Mouse (Mus musculus): ENCODE data around the gene Kif1c. TPM values are rescaled to one million over a fixed set of nuclear protein-coding genes. Genes with fewer than 3 reads are reported as not detected.
"Not testable (repeated sequence)": the region's sequence is repeated elsewhere in the genome, so short reads cannot be mapped to it uniquely, and the experiment has no call there.

Gene Kif1c
- polyA plus RNA-seq, 1 experiment from 2014 or later = 7.1 TPM

- not testable (repeated sequence) for H3K36me3 ChIP-seq (ENCODE audit: control insufficient read depth, insufficient read depth, low read length); H3K4me3 ChIP-seq (ENCODE audit: low read depth, low read length); DNase-seq (ENCODE audit: low spot score, missing footprints); H3K4me2 ChIP-seq; H3K27ac ChIP-seq (ENCODE audit: low read depth, low read length); H3K27me3 ChIP-seq (ENCODE audit: control insufficient read depth, insufficient read depth, low read length); ATAC-seq (ENCODE audit: low FRiP score); H3K4me1 ChIP-seq (ENCODE audit: control insufficient read depth, insufficient read depth, low read length); H3K9ac ChIP-seq (ENCODE audit: low read length); H3K9me3 ChIP-seq (ENCODE audit: control insufficient read depth, low read length)
- WGBS = 74% methylated on average over 3 of the region's 3 CpGs
These were observed 60.1 kb downstream of the Kif1c start for GRCm38 (mm10) chr11:70760446-70760845.

DNA sequence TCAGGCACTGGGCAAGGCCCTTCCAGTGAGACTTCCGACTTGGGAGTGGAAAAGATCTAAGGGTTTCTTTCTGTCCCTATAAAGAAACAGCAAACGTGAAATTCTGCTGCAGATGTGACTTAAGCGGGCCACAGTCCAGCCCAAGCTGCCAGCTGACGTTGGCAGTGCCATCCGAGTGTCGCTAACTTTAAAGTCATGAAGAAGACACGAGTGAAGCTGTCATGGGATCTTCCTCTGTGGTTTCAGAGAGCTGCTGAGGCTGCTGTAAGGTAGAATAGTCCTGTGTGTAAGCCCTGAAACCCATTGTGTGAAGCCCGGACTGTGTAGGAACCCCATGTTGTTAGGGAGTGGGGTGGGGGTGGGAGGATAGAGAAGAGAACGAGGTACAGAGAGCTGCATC, 62.3 kb downstream of the Kif1c start:
- WGBS = 85% methylated on average over 9 of the region's 9 CpGs
- H3K27me3 ChIP-seq (ENCODE audit: control insufficient read depth, insufficient read depth, low read length) = no peaks in the 10 kb centered on the region
- no peak for DNase-seq (ENCODE audit: low spot score, missing footprints)
- no peaks in the 10 kb centered on the region for H3K9me3 ChIP-seq (ENCODE audit: control insufficient read depth, low read length)
- H3K4me1 ChIP-seq (ENCODE audit: control insufficient read depth, insufficient read depth, low read length) = peaks cover 9% of the 10 kb centered on the region; the same call in 1 of the 2 replicates
- H3K4me2 ChIP-seq = no peak overlapping the region
- H3K4me3 ChIP-seq (ENCODE audit: low read depth, low read length) = no peak overlapping the region
- no peak for ATAC-seq (ENCODE audit: low FRiP score)
- no peak overlapping the region for H3K9ac ChIP-seq (ENCODE audit: low read length)
- no peak overlapping the region for H3K27ac ChIP-seq (ENCODE audit: low read depth, low read length)
- H3K36me3 ChIP-seq (ENCODE audit: control insufficient read depth, insufficient read depth, low read length) = no peaks in the 10 kb centered on the region

GRCm38 (mm10) chr11:70763582-70763935, 63.2 kb downstream of the Kif1c start:
- no peaks in the 10 kb centered on the region for H3K36me3 ChIP-seq (ENCODE audit: control insufficient read depth, insufficient read depth, low read length)

GRCm38 (mm10) chr11:70763936-70764808, 63.8 kb downstream of the Kif1c start, which contains the start of gene Zfp3:
Gene Zfp3, plus strand, starts transcription at chr11:70764209.
- H3K27me3 ChIP-seq (ENCODE audit: control insufficient read depth, insufficient read depth, low read length) = no peaks in the 10 kb centered on the region
- DNase-seq (ENCODE audit: low spot score, missing footprints) (peak; percentile 97), ATAC-seq (ENCODE audit: low FRiP score) (peak; percentile 84)
- peak within 1 kb of the TSS; percentile 84 for H3K9ac ChIP-seq (ENCODE audit: low read length)
- no peaks in the 10 kb centered on the region for H3K9me3 ChIP-seq (ENCODE audit: control insufficient read depth, low read length)
- peak within 1 kb of the TSS; percentile 73 for H3K4me3 ChIP-seq (ENCODE audit: low read depth, low read length)
- peak within 1 kb of the TSS; percentile 55 for H3K4me2 ChIP-seq
- H3K27ac ChIP-seq (ENCODE audit: low read depth, low read length) = peak within 1 kb of the TSS; percentile 50
- no peaks in the 10 kb centered on the region for H3K36me3 ChIP-seq (ENCODE audit: control insufficient read depth, insufficient read depth, low read length)
- peaks cover 9% of the 10 kb centered on the region; the same call in 1 of the 2 replicates for H3K4me1 ChIP-seq (ENCODE audit: control insufficient read depth, insufficient read depth, low read length)
- under 1% methylated on average over 76 of the region's 78 CpGs for WGBS

More at GRCm38 (mm10) chr11:70763582-70763935, 63.2 kb downstream of the Kif1c start:
- H3K27ac ChIP-seq (ENCODE audit: low read depth, low read length) = no peak overlapping the region
- ATAC-seq (ENCODE audit: low FRiP score) (peak; percentile 70; the same call in 1 of the 2 replicates), DNase-seq (ENCODE audit: low spot score, missing footprints) (peak; percentile 82)
- H3K27me3 ChIP-seq (ENCODE audit: control insufficient read depth, insufficient read depth, low read length) = no peaks in the 10 kb centered on the region
- peak overlapping the region; percentile 84 for H3K9ac ChIP-seq (ENCODE audit: low read length)
- WGBS = 32% methylated on average over 3 of the region's 3 CpGs
- peaks cover 9% of the 10 kb centered on the region; the same call in 1 of the 2 replicates for H3K4me1 ChIP-seq (ENCODE audit: control insufficient read depth, insufficient read depth, low read length)
- peak overlapping the region; percentile 73 for H3K4me3 ChIP-seq (ENCODE audit: low read depth, low read length)
- no peaks in the 10 kb centered on the region for H3K9me3 ChIP-seq (ENCODE audit: control insufficient read depth, low read length)
- peak overlapping the region; percentile 55 for H3K4me2 ChIP-seq

GRCm38 (mm10) chr11:70765776-70766445, 65.6 kb downstream of the Kif1c start:
- DNase-seq (ENCODE audit: low spot score, missing footprints) = no peak
- Histone ChIP-seq H3K9ac (ENCODE audit: low read length) (no peak overlapping the region), H3K27me3 (ENCODE audit: control insufficient read depth, insufficient read depth, low read length) (no peaks in the 10 kb centered on the region), H3K4me3 (ENCODE audit: low read depth, low read length) (no peak overlapping the region), H3K4me1 (ENCODE audit: control insufficient read depth, insufficient read depth, low read length) (peaks cover 9% of the 10 kb centered on the region; the same call in 1 of the 2 replicates), H3K9me3 (ENCODE audit: control insufficient read depth, low read length) (no peaks in the 10 kb centered on the region), H3K27ac (ENCODE audit: low read depth, low read length) (no peak overlapping the region), H3K36me3 (ENCODE audit: control insufficient read depth, insufficient read depth, low read length) (no peaks in the 10 kb centered on the region), H3K4me2 (no peak overlapping the region)
- 86% methylated on average over 16 of the region's 16 CpGs for WGBS
- ATAC-seq (ENCODE audit: low FRiP score) = no peak

- DNase-seq (ENCODE audit: low spot score, missing footprints) = no peak
These were observed 70.5 kb downstream of the Kif1c start for GRCm38 (mm10) chr11:70770804-70771203.

DNA sequence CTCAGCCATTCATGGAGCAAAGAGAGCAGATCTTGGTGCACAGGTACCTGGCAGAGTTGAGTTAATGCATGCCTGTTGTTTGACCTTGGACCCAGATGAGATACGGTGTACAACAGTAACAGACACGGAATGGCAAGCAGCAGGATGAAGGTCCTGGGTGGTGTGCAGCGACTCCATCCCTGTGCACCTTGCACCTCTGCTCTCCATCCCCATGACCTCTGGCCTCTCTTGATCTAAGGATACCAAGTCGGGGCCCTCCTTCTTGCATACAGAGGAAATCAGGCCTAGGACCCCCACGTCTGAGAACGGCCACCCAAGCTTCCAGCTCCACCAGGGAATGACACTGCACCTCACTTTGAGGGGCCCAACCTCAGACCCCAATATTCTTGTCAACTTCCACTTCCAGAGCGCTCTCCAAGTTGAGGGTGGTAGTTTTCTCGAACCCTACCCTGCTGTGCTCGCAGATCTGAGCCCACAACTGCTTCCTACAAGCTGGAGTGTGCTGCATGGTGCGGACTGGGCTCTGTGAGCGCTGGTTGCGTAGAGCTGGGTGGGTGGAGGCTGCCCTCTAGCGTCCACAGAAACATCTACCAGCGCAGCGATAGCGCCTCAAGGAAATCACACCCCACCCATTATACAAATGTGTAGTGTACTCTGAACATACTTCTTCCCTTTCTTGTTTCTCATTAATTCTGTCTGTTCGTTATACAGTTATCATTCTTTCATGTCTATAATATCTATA, 76.7 kb downstream of the Kif1c start:
- WGBS = 29% methylated on average over 17 of the region's 17 CpGs
- Histone ChIP-seq H3K9me3 (ENCODE audit: control insufficient read depth, low read length) (no peaks in the 10 kb centered on the region), H3K4me1 (ENCODE audit: control insufficient read depth, insufficient read depth, low read length) (no peaks in the 10 kb centered on the region), H3K27me3 (ENCODE audit: control insufficient read depth, insufficient read depth, low read length) (no peaks in the 10 kb centered on the region), H3K9ac (ENCODE audit: low read length) (no peak overlapping the region; the same call in 1 of the 2 replicates), H3K27ac (ENCODE audit: low read depth, low read length) (no peak overlapping the region), H3K4me2 (no peak overlapping the region), H3K36me3 (ENCODE audit: control insufficient read depth, insufficient read depth, low read length) (no peaks in the 10 kb centered on the region), H3K4me3 (ENCODE audit: low read depth, low read length) (no peak overlapping the region)
- ATAC-seq (ENCODE audit: low FRiP score) (peak; percentile 67), DNase-seq (ENCODE audit: low spot score, missing footprints) (peak; percentile 91)

More at GRCm38 (mm10) chr11:70770804-70771203, 70.5 kb downstream of the Kif1c start:
- Histone ChIP-seq H3K9me3 (ENCODE audit: control insufficient read depth, low read length) (no peaks in the 10 kb centered on the region), H3K27me3 (ENCODE audit: control insufficient read depth, insufficient read depth, low read length) (no peaks in the 10 kb centered on the region), H3K9ac (ENCODE audit: low read length) (no peak overlapping the region), H3K4me3 (ENCODE audit: low read depth, low read length) (no peak overlapping the region), H3K36me3 (ENCODE audit: control insufficient read depth, insufficient read depth, low read length) (peaks cover 3% of the 10 kb centered on the region; the same call in 1 of the 2 replicates), H3K27ac (ENCODE audit: low read depth, low read length) (no peak overlapping the region), H3K4me1 (ENCODE audit: control insufficient read depth, insufficient read depth, low read length) (no peaks in the 10 kb centered on the region), H3K4me2 (no peak overlapping the region)
- WGBS = 89% methylated on average over 3 of the region's 3 CpGs
- ATAC-seq (ENCODE audit: low FRiP score) = no peak

- 66% methylated on average over 6 of the region's 6 CpGs for WGBS
- DNase-seq (ENCODE audit: low spot score, missing footprints) (no peak), ATAC-seq (ENCODE audit: low FRiP score) (no peak)
- H3K27me3 ChIP-seq (ENCODE audit: control insufficient read depth, insufficient read depth, low read length) = no peaks in the 10 kb centered on the region
- no peaks in the 10 kb centered on the region for H3K4me1 ChIP-seq (ENCODE audit: control insufficient read depth, insufficient read depth, low read length)
- no peak overlapping the region for H3K4me2 ChIP-seq
- no peaks in the 10 kb centered on the region for H3K9me3 ChIP-seq (ENCODE audit: control insufficient read depth, low read length)
- no peak overlapping the region for H3K9ac ChIP-seq (ENCODE audit: low read length)
- no peaks in the 10 kb centered on the region for H3K36me3 ChIP-seq (ENCODE audit: control insufficient read depth, insufficient read depth, low read length)
- H3K27ac ChIP-seq (ENCODE audit: low read depth, low read length) = no peak overlapping the region
- H3K4me3 ChIP-seq (ENCODE audit: low read depth, low read length) = no peak overlapping the region
These were observed 77.3 kb downstream of the Kif1c start for GRCm38 (mm10) chr11:70777634-70778033.
